In genomic region chr8:69774503-69775148, GRCm38 (mm10) we compare ENCODE assay signal across 8 mouse cellular contexts. TPM values are rescaled to one million over a fixed set of nuclear protein-coding genes. Genes with fewer than 3 reads are reported as not detected.
DNase-seq lines count a peak whose midpoint lies in the region; ATAC-seq and TF ChIP-seq lines count a peak whose summit lies in the region.

Gene Gm20422, minus strand, starts transcription at chr8:69774886.

- peaks cover 39% of the 10 kb centered on the region for H3K4me1 ChIP-seq in hindbrain, embryonic 13.5 days (replicated peaks)

- peaks cover 3% of the 10 kb centered on the region; the same call in 1 of the 2 replicates for H3K36me3 ChIP-seq in hindbrain, embryonic 13.5 days

- in situ Hi-C loops in Patski (cut with MboI; ENCODE audit: low pct_unique_long_range_greater_than_20kb): no loop called here

- peak within 1 kb of the TSS; percentile 73 for H3K4me2 ChIP-seq in hindbrain, embryonic 13.5 days

- under 1% methylated on average over 41 of the region's 41 CpGs for WGBS in hindbrain, embryonic 13.5 days

- H3K27me3 ChIP-seq in Patski: no peaks in the 10 kb centered on the region
- H3K27me3 ChIP-seq in hindbrain, embryonic 13.5 days: no peaks in the 10 kb centered on the region

- TF ChIP-seq CTCF in Patski (IDR thresholded peaks at IDR 0.05): no peak

- peak within 1 kb of the TSS; percentile 89 for H3K9ac ChIP-seq in hindbrain, embryonic 13.5 days

- CTCF ChIA-PET in Patski (lab: Charles Lee): interaction anchor here (0.9 kb wide), 1 partner anchor 15 kb away, joined by 4 read pairs; no protein-coding TSS in a partner anchor

- peak within 1 kb of the TSS; percentile 69 for H3K4me3 ChIP-seq in hindbrain, embryonic 13.5 days

- POLR2A ChIA-PET in Patski (lab: Charles Lee): interaction anchor here (0.8 kb wide), 1 partner anchor 16 kb away, joined by 9 read pairs; no protein-coding TSS in a partner anchor

- peak; percentile 100 for ATAC-seq in Patski
- peak; percentile 99 for ATAC-seq in hindbrain, embryonic 13.5 days (ENCODE audit: low FRiP score)

- DNase-seq in Patski (ENCODE audit: low read depth, low spot score): peak; percentile 82
- peak; percentile 88 to 91 for DNase-seq in cerebellum, postnatal 14 days
- peak; percentile 77 to 88 for DNase-seq in frontal cortex, postnatal 14 days (ENCODE audit: low spot score in 2 of 2)
- DNase-seq in layer of hippocampus, postnatal 25 days (ENCODE audit: extremely low spot score in 1 of 2, low spot score in 1 of 2): peak; percentile 67 to 87
- peak; percentile 96 for DNase-seq in lung, postnatal 25 days (ENCODE audit: low spot score)
- DNase-seq in retina, embryonic 14.5 days (ENCODE audit: low spot score): peak; percentile 98
- DNase-seq in thymus, postnatal 4 days: peak; percentile 88

- H3K27ac ChIP-seq in hindbrain, embryonic 13.5 days: peak within 1 kb of the TSS; percentile 100

- no peaks in the 10 kb centered on the region for H3K9me3 ChIP-seq in hindbrain, embryonic 13.5 days

RNA-seq across cellular contexts. Expression of gene Gm20422, which starts in this region (rescaled TPM):
- 0.15 TPM for polyA plus RNA-seq in Patski (2021)
- polyA plus RNA-seq in hindbrain, embryonic 13.5 days (2015; fragmentation: Nextera tagmentation; extraction: Ambion mirVana): 0.34 TPM in 1 of 2 replicates, not detected in the other
- total RNA-seq in layer of hippocampus, postnatal 25 days (2021): 1 to 10 TPM; 1.8 to 2.6 TPM

Comparison
In these comparisons a context has a peak if more than half of its experiments do, and no peak if none do; other contexts are left out.
1. Peak in every context shown above with its lines: DNase-seq, ATAC-seq, H3K4me3 ChIP-seq and H3K27ac ChIP-seq.
2. Peak in DNase-seq and ATAC-seq in Patski; RNA of the gene not detected or under 1 TPM.
3. Peak in ATAC-seq, H3K4me3 ChIP-seq, H3K27ac ChIP-seq, H3K9ac ChIP-seq and H3K4me2 ChIP-seq in hindbrain, embryonic 13.5 days; RNA of the gene not detected or under 1 TPM.